Mouse (Mus musculus) ovary, postnatal 14 days (tissue): Measurements from ENCODE around the gene Tomm22.
A peak's percentile ranks its signal among the peaks of the same experiment; 100 is the strongest.

ENCODE experiments used
- DNase-seq: peaks from one replicate; pipeline ENCODE4 v3.0.0; 2022; ENCODE audit warnings: low spot score

Gene Tomm22

GRCm38 (mm10) chr15:79686046-79686869 lies 15.6 kb downstream of the Tomm22 start:
- no peak for DNase-seq

- DNase-seq, result peak; percentile 36
These were observed 16.5 kb downstream of the Tomm22 start for GRCm38 (mm10) chr15:79687175-79687574.

- peak; percentile 97 for DNase-seq
These were observed 17.1 kb downstream of the Tomm22 start, which contains the start of gene Josd1 for GRCm38 (mm10) chr15:79687646-79688267. Gene Josd1, minus strand, starts transcription at chr15:79687919.

- DNase-seq, result no peak
These were observed 17.8 kb downstream of the Tomm22 start for GRCm38 (mm10) chr15:79688268-79688956.

- DNase-seq, result no peak
These were observed 19.2 kb downstream of the Tomm22 start for GRCm38 (mm10) chr15:79689662-79690425.

- peak; percentile 91 for DNase-seq
These were observed 19.9 kb downstream of the Tomm22 start, which contains the start of gene Gtpbp1 for GRCm38 (mm10) chr15:79690426-79691022. Gene Gtpbp1, plus strand, starts transcription at chr15:79690845.

GRCm38 (mm10) chr15:79691023-79691508 lies 20.4 kb downstream of the Tomm22 start:
- peak; percentile 45 for DNase-seq

GRCm38 (mm10) chr15:79692334-79692733 lies 21.7 kb downstream of the Tomm22 start:
- DNase-seq, result no peak

GRCm38 (mm10) chr15:79693740-79694139 lies 23.1 kb downstream of the Tomm22 start:
- no peak for DNase-seq

- no peak for DNase-seq
These were observed 23.9 kb downstream of the Tomm22 start for GRCm38 (mm10) chr15:79694512-79694911.

GRCm38 (mm10) chr15:79695516-79695915 lies 24.9 kb downstream of the Tomm22 start:
- no peak for DNase-seq

GRCm38 (mm10) chr15:79696508-79696907 lies 25.8 kb downstream of the Tomm22 start:
- no peak for DNase-seq

- DNase-seq, result no peak
These were observed 26.4 kb downstream of the Tomm22 start for GRCm38 (mm10) chr15:79697011-79697410.

- no peak for DNase-seq
These were observed 27.0 kb downstream of the Tomm22 start for GRCm38 (mm10) chr15:79697558-79698187.

- no peak for DNase-seq
These were observed 36.0 kb downstream of the Tomm22 start for GRCm38 (mm10) chr15:79706603-79707214.

- DNase-seq, result no peak
These were observed 37.7 kb downstream of the Tomm22 start for GRCm38 (mm10) chr15:79708229-79708822.

- no peak for DNase-seq
These were observed 45.0 kb downstream of the Tomm22 start for GRCm38 (mm10) chr15:79715646-79716045.

- no peak for DNase-seq
These were observed 46.0 kb downstream of the Tomm22 start for GRCm38 (mm10) chr15:79716710-79717109.

GRCm38 (mm10) chr15:79720267-79720666 lies 49.6 kb downstream of the Tomm22 start:
- DNase-seq, result no peak

- no peak for DNase-seq
These were observed 50.1 kb downstream of the Tomm22 start for GRCm38 (mm10) chr15:79720796-79721195.
